Mouse (Mus musculus) hindbrain, embryonic 10.5 days (tissue): Measurements from ENCODE around the gene Acp4. TPM values are rescaled to one million over a fixed set of nuclear protein-coding genes. Genes with fewer than 3 reads are reported as not detected.
A peak's percentile ranks its signal among the peaks of the same experiment; 100 is the strongest.
"Not testable (repeated sequence)": the region's sequence is repeated elsewhere in the genome, so short reads cannot be mapped to it uniquely, and the experiment has no call there.

Experiments used
- DNase-seq: peaks from one replicate; pipeline ENCODE4 v3.0.0-alpha.2; 2017; ENCODE audit warnings: low spot score
- H3K27ac ChIP-seq: fragments of 300-500 bp; sonication (generic); 2 replicates; pipeline ENCODE4 v1.5.1; 2016; ENCODE audit warnings: mild to moderate bottlenecking, moderate library complexity
- H3K27me3 ChIP-seq: fragments of 300-500 bp; sonication (generic); 2 replicates; pipeline ENCODE4 v1.6.1; 2016; ENCODE audit warnings: mild to moderate bottlenecking; ENCODE audit not compliant: poor library complexity, insufficient read depth, severe bottlenecking
- H3K36me3 ChIP-seq: fragments of 300-500 bp; sonication (generic); 2 replicates; pipeline ENCODE4 v1.6.1; 2016; ENCODE audit warnings: mild to moderate bottlenecking, moderate library complexity
- H3K4me1 ChIP-seq: fragments of 300-500 bp; sonication (generic); replicated peaks from 2 replicates; pipeline ENCODE4 v1.6.1; 2016; ENCODE audit warnings: mild to moderate bottlenecking
- H3K4me3 ChIP-seq: fragments of 300-500 bp; sonication (generic); 2 replicates; pipeline ENCODE4 v1.5.1; 2016; ENCODE audit warnings: mild to moderate bottlenecking, moderate library complexity
- H3K9me3 ChIP-seq: fragments of 300-500 bp; sonication (generic); 2 replicates; pipeline ENCODE4 v1.6.1; 2016; ENCODE audit warnings: mild to moderate bottlenecking, moderate library complexity
- whole genome bisulfite sequencing: fragments of 180-500 bp; shearing (Covaris S2); methylation state at CpG from one replicate; pipeline ENCODE4 v1.1.7; 2016; 5-methylcytosine and 5-hydroxymethylcytosine counted together
- polyA plus RNA-seq: library from polyadenylated mRNA; unstranded; fragments of >200 nt; fragmentation: Nextera tagmentation; extraction: Ambion mirVana; gene quantifications from 2 replicates; pipeline ENCODE4 v1.2.1, GENCODE M21; 2016

Gene Acp4
- polyA plus RNA-seq, 1 experiment from 2014 or later: 0.09 TPM

DNA sequence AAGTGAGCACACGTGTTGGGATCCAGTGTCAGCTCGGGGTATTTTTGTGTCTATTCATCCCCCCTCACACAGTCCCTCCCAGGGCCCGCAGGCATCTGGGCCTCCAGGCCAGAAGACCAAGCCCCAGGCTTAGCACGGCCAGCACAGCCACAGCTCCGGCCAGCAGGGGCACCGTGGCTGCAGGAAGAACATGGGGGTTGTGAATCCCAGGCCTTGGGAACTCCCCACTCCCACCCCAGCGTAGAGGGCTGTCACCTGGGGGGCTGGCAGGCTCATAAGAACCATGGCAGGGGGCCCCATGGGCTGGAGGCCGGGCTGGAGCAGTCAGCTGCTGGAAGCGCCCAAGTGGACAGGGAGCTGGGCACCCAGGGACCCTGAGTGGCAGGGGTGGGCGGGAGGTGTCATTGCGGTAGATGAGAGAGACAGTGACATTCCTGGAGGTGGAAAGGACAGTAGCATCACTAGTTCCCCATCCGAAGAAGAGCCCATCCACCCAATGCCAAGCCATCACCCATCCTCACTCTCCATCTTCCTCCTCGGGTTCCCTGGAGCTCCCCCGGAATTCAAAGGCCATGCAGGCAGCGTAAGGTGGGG, 4.1 kb downstream of the Acp4 start:
- Histone ChIP-seq H3K4me1 (peaks cover 22% of the 10 kb centered on the region), H3K9me3 (no peaks in the 10 kb centered on the region), H3K27me3 (no peaks in the 10 kb centered on the region), H3K4me3 (no peak overlapping the region), H3K36me3 (peaks cover 68% of the 10 kb centered on the region), H3K27ac (no peak overlapping the region)
- no peak for DNase-seq
- WGBS: 75% methylated on average over 15 of the region's 15 CpGs

DNA sequence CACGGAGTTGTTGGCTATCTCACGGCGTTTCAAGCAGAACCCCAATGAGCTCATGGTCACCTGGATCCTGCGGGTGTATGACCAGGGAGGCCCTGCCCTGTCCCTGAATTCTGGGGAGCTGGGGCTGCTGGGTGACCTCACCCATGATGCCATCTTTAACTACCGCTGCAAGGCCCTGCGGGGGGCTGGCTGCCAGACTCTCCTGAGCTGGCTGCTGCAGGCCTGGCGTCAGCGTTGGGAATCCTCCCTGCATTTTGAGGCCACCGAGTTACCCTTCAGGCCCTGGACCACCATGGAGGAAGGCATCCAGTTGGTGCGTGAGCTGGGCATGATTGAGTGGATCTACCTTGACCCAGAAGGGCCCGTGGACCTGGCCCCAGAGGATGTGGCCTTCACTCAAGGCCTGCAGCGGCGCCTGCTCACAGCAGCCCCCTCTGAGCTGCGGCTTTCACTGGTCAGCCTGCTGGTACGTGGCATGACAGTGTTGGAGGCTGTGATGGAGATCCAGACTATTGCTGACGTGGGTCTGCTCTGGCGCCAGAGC, 6.4 kb downstream of the Acp4 start:
- Histone ChIP-seq H3K4me3 (peak overlapping the region; percentile 9; the same call in 1 of the 2 replicates), H3K36me3 (peaks cover 72% of the 10 kb centered on the region), H3K4me1 (peaks cover 28% of the 10 kb centered on the region)
- WGBS: 92% methylated on average over 17 of the region's 17 CpGs
- not testable (repeated sequence) for DNase-seq, H3K9me3 ChIP-seq, H3K27ac ChIP-seq, H3K27me3 ChIP-seq

- 96% methylated on average over 4 of the region's 4 CpGs for WGBS
- H3K9me3 ChIP-seq: no peaks in the 10 kb centered on the region
- no peak overlapping the region for H3K27ac ChIP-seq
- peaks cover 36% of the 10 kb centered on the region for H3K4me1 ChIP-seq
- peaks cover 63% of the 10 kb centered on the region for H3K36me3 ChIP-seq
- no peaks in the 10 kb centered on the region for H3K27me3 ChIP-seq
- DNase-seq: no peak
- H3K4me3 ChIP-seq: no peak overlapping the region
These were observed 7.9 kb downstream of the Acp4 start for GRCm38 (mm10) chr7:44249248-44249647.

GRCm38 (mm10) chr7:44247971-44248370, 9.2 kb downstream of the Acp4 start:
- H3K4me3 ChIP-seq: peak overlapping the region; percentile 93
- H3K36me3 ChIP-seq: peaks cover 51% of the 10 kb centered on the region
- no peaks in the 10 kb centered on the region for H3K27me3 ChIP-seq
- H3K27ac ChIP-seq: no peak overlapping the region
- H3K4me1 ChIP-seq: peaks cover 34% of the 10 kb centered on the region
- no peaks in the 10 kb centered on the region for H3K9me3 ChIP-seq
- DNase-seq: no peak
- 97% methylated on average over 2 of the region's 2 CpGs for whole genome bisulfite sequencing

DNA sequence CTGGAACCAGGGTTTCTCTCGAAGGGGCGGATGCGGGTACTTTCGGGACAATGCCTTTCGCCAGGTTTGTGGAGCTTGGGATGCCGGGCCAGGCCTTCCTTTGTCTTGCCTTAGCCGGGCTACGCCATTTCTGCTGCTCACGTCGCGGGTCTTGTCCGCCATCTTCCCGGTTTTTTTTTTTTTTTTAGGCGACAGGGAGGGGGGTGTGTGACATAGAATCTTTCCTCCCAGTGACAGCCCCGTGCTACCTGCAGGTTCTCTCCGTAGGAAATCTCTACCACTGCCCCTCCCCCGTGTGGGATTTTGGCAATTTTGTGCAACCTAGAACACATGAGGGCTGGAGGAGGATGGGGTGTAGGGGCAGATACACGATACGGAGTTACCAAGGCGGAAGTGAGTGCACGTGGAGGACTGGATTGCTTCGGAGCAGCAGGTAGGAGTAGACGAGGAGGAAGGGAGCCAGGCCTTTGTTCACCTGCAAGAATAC, 10.2 kb downstream of the Acp4 start:
- H3K9me3 ChIP-seq: no peaks in the 10 kb centered on the region
- peaks cover 41% of the 10 kb centered on the region for H3K36me3 ChIP-seq
- peak overlapping the region; percentile 97 for H3K27ac ChIP-seq
- H3K4me1 ChIP-seq: peaks cover 32% of the 10 kb centered on the region
- under 1% methylated on average over 23 of the region's 23 CpGs for WGBS
- DNase-seq: peak; percentile 75
- H3K4me3 ChIP-seq: peak overlapping the region; percentile 93
- H3K27me3 ChIP-seq: no peaks in the 10 kb centered on the region

- Histone ChIP-seq H3K36me3 (peaks cover 36% of the 10 kb centered on the region), H3K27ac (peak within 1 kb of the TSS; percentile 97), H3K4me1 (peaks cover 32% of the 10 kb centered on the region), H3K27me3 (no peaks in the 10 kb centered on the region), H3K9me3 (no peaks in the 10 kb centered on the region), H3K4me3 (peak within 1 kb of the TSS; percentile 93)
- under 1% methylated on average over 62 of the region's 62 CpGs for WGBS
- peak; percentile 91 for DNase-seq
These were observed 10.9 kb downstream of the Acp4 start, which contains the start of the genes 1700028J19Rik and 2410002F23Rik for GRCm38 (mm10) chr7:44246055-44246983. TSS of gene 1700028J19Rik (minus strand) at chr7:44246695. TSS of gene 2410002F23Rik (plus strand) at chr7:44246722.

DNA sequence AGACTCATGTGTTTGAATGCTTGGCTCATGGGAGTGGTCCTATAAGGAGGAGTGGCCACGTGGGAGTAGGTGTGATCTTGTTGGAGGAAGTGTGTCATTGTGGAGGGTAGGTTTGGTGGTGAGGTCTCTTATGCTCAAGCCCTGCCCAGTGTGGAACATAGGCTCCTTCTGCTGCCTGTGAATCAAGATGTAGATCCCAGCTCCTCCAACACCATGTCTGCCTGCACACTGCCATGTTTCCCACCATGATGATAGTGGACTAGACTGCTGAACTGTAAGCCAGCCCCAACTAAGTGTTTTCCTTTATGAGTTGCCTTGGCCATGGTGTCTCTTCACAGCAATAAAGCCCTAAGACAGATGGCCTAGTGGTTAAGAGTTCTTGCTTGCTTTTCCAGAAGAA, 13.1 kb downstream of the Acp4 start:
- peaks cover 14% of the 10 kb centered on the region for H3K36me3 ChIP-seq
- 50% methylated on average over 1 of the region's 1 CpGs for WGBS
- DNase-seq: no peak

GRCm38 (mm10) chr7:44241163-44241562, 16.0 kb downstream of the Acp4 start:
- Histone ChIP-seq H3K4me1 (peaks cover 9% of the 10 kb centered on the region), H3K27ac (no peak overlapping the region), H3K4me3 (no peak overlapping the region), H3K9me3 (0 out of 2 replicates have a peak, but pooled peaks cover 5% of the 10 kb centered on the region), H3K27me3 (no peaks in the 10 kb centered on the region), H3K36me3 (no peaks in the 10 kb centered on the region)
- 72% methylated on average over 2 of the region's 2 CpGs for WGBS
- DNase-seq: no peak

More for the DNA sequence above, 13.1 kb downstream of the Acp4 start:
- Histone ChIP-seq H3K27me3 (no peaks in the 10 kb centered on the region), H3K9me3 (0 out of 2 replicates have a peak, but pooled peaks cover 5% of the 10 kb centered on the region), H3K4me1 (peaks cover 22% of the 10 kb centered on the region), H3K4me3 (no peak overlapping the region), H3K27ac (no peak overlapping the region)

- Histone ChIP-seq H3K9me3 (0 out of 2 replicates have a peak, but pooled peaks cover 5% of the 10 kb centered on the region), H3K4me1 (peaks cover 7% of the 10 kb centered on the region), H3K27ac (no peak overlapping the region), H3K36me3 (no peaks in the 10 kb centered on the region), H3K4me3 (no peak overlapping the region), H3K27me3 (no peaks in the 10 kb centered on the region)
- WGBS: 60% methylated on average over 1 of the region's 1 CpGs
- DNase-seq: no peak
These were observed 16.5 kb downstream of the Acp4 start for GRCm38 (mm10) chr7:44240712-44241111.

GRCm38 (mm10) chr7:44239913-44240312, 17.3 kb downstream of the Acp4 start:
- Histone ChIP-seq H3K36me3 (no peaks in the 10 kb centered on the region), H3K9me3 (0 out of 2 replicates have a peak, but pooled peaks cover 5% of the 10 kb centered on the region), H3K4me1 (no peaks in the 10 kb centered on the region), H3K4me3 (no peak overlapping the region), H3K27ac (no peak overlapping the region), H3K27me3 (no peaks in the 10 kb centered on the region)
- WGBS: 57% methylated on average over 2 of the region's 2 CpGs
- DNase-seq: no peak

DNA sequence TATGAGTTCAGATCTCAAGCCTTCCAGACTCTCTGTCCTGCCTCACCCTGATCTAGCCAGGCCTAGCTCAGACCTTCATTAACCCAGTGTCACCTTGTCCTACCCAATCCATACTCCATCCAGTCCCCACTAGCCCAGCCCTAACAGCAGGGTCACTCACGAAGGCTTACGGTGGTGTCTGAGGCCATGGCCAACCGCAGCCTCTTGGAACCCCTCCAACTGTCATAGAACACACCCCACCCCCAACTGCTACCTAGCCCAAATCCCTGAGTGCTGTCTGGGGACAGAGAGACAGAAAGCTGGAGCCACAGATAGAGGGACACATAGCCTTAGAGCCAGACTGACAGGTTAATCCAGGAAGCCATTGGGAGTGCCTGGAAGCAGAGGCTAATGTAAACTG, 21.3 kb downstream of the Acp4 start, which contains the start of gene Gm36864:
Gene Gm36864, plus strand, starts transcription at position 269 of the 400 bp plus-strand sequence.
- DNase-seq: no peak
- Histone ChIP-seq H3K36me3 (no peaks in the 10 kb centered on the region), H3K27me3 (no peaks in the 10 kb centered on the region), H3K9me3 (0 out of 2 replicates have a peak, but pooled peaks cover 4% of the 10 kb centered on the region), H3K4me1 (no peaks in the 10 kb centered on the region), H3K4me3 (no peak within 1 kb of the TSS), H3K27ac (no peak within 1 kb of the TSS)
- WGBS: 84% methylated on average over 3 of the region's 3 CpGs

GRCm38 (mm10) chr7:44225076-44225475, 32.1 kb downstream of the Acp4 start, which contains the start of gene Klk1:
TSS of gene Klk1 (plus strand) at chr7:44225360.
- Histone ChIP-seq H3K27ac (no peak within 1 kb of the TSS), H3K4me3 (no peak within 1 kb of the TSS), H3K4me1 (no peaks in the 10 kb centered on the region), H3K27me3 (no peaks in the 10 kb centered on the region), H3K36me3 (no peaks in the 10 kb centered on the region), H3K9me3 (no peaks in the 10 kb centered on the region)
- WGBS: 37% methylated on average over 1 of the region's 1 CpGs
- DNase-seq: no peak
